Mouse (Mus musculus): ENCODE results near the gene Vwa5b1. TPM values are rescaled to one million over a fixed set of nuclear protein-coding genes. Genes with fewer than 3 reads are reported as not detected.

Vwa5b1 gene
- polyA plus RNA-seq, 1 experiment from 2014 or later = 0.43 TPM

DNA sequence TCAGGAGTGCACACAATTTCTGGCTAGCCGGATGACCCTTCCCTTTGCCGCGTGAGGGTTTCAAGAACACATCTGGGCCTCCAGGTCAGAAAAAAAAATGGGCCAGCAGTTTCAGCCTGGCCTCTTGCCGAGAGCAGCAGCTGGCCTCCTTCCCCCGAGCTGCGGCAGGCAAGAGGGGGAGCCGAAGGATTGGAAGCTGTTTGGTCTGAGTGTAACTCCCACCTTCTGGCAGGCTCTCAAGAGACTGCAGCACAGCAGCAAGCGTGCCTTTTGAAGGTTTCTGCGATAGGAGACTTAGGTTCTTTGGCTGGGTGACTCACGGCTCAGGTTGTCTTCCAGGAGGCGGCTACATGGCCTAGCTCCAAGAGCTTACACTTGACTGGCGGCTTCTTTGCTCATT is 92.5 kb downstream of the Vwa5b1 start:
- Histone ChIP-seq H3K4me3 (no peak overlapping the region), H3K4me1 (peaks cover 14% of the 10 kb centered on the region), H3K27me3 (ENCODE audit: poor library complexity, severe bottlenecking) (peaks cover 8% of the 10 kb centered on the region), H3K9me3 (no peaks in the 10 kb centered on the region), H3K36me3 (replicated peaks) (no peaks in the 10 kb centered on the region), H3K27ac (no peak overlapping the region)
- 72% methylated on average over 12 of the region's 12 CpGs for WGBS
- DNase-seq (ENCODE audit: extremely low spot score, low spot score) = no peak

DNA sequence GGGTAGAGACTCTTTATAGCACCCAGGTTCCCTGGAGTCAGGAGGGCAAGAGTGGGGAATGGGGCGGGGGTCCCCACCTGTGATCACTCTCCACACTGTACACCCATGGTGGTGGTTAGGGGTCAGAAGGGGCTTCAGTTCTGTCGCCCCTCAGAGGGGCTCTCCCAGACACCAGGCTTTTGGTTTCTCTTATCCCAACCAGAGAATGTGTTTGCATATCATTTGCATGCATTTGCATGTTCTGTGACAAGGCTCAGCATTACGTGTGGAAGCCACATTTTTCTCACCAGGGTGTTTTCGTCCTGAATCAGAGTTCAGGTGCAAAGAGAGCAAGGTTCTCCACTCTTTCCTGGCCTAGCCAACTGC is 97.6 kb downstream of the Vwa5b1 start:
- Histone ChIP-seq H3K27ac (no peak overlapping the region; the same call in 1 of the 2 replicates), H3K36me3 (replicated peaks) (no peaks in the 10 kb centered on the region), H3K9me3 (peaks cover 9% of the 10 kb centered on the region; the same call in 1 of the 2 replicates), H3K4me3 (no peak overlapping the region), H3K27me3 (ENCODE audit: poor library complexity, severe bottlenecking) (peaks cover 8% of the 10 kb centered on the region; the same call in 1 of the 2 replicates), H3K4me1 (peaks cover 18% of the 10 kb centered on the region)
- 67% methylated on average over 4 of the region's 4 CpGs for WGBS
- DNase-seq (ENCODE audit: extremely low spot score, low spot score) = no peak

GRCm38 (mm10) chr4:138537210-138538083 is 98.2 kb downstream of the Vwa5b1 start:
- WGBS = 33% methylated on average over 10 of the region's 10 CpGs
- H3K27ac ChIP-seq = no peak overlapping the region
- DNase-seq (ENCODE audit: extremely low spot score, low spot score) = peak; percentile 64

DNA sequence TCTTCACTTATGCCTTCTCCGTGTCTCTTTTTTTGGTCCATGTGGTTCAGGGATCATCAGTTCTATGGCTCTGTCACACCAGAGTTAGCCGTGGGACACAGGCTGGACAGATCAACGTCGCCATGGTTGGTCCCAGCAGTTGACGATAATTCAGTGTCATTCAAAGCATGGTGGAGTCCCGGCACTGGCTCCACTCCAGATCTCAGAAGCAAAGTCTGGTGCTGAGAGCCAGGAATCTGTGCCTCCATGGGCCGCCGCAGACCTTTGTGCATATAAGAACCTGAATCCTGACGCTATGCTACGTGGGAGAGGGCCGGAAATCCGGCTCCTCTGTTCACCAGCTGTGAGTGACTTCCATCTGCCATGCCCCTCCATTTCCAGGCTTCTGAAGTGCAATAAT is 100.1 kb downstream of the Vwa5b1 start:
- H3K9me3 ChIP-seq = peaks cover 9% of the 10 kb centered on the region; the same call in 1 of the 2 replicates
- DNase-seq (ENCODE audit: extremely low spot score, low spot score) = no peak
- H3K27ac ChIP-seq = no peak overlapping the region
- no peaks in the 10 kb centered on the region for H3K36me3 ChIP-seq (replicated peaks)
- WGBS = 91% methylated on average over 12 of the region's 12 CpGs
- no peak overlapping the region for H3K4me3 ChIP-seq
- H3K27me3 ChIP-seq (ENCODE audit: poor library complexity, severe bottlenecking) = peaks cover 8% of the 10 kb centered on the region; the same call in 1 of the 2 replicates
- peaks cover 18% of the 10 kb centered on the region for H3K4me1 ChIP-seq

More at GRCm38 (mm10) chr4:138537210-138538083, 98.2 kb downstream of the Vwa5b1 start:
- Histone ChIP-seq H3K36me3 (replicated peaks) (no peaks in the 10 kb centered on the region), H3K4me3 (no peak overlapping the region), H3K9me3 (peaks cover 9% of the 10 kb centered on the region; the same call in 1 of the 2 replicates), H3K27me3 (ENCODE audit: poor library complexity, severe bottlenecking) (peaks cover 8% of the 10 kb centered on the region; the same call in 1 of the 2 replicates), H3K4me1 (peaks cover 18% of the 10 kb centered on the region)

DNA sequence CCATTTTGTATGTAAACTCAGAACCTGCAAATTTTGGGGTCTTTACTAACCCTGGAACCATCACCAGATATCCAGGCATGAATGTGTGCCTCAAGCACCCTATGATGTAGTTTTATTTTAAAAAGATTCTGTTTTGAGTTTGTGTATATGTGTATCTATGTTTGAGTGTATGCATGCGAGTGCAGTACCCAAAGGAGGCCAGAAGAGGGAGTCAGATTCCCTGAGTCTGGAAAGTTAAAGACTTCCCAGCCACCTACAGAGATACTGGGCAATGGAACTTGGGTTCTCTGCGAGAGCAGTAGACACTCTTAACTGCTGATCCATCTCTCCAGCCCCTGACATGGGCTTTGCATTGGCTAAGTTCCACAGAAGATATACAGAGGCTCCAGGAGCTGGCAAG is 101.8 kb downstream of the Vwa5b1 start:
- Histone ChIP-seq H3K4me3 (no peak overlapping the region), H3K36me3 (replicated peaks) (no peaks in the 10 kb centered on the region), H3K9me3 (peaks cover 9% of the 10 kb centered on the region; the same call in 1 of the 2 replicates), H3K27me3 (ENCODE audit: poor library complexity, severe bottlenecking) (peaks cover 8% of the 10 kb centered on the region; the same call in 1 of the 2 replicates), H3K27ac (no peak overlapping the region), H3K4me1 (peaks cover 18% of the 10 kb centered on the region)
- WGBS = 94% methylated on average over 2 of the region's 2 CpGs
- no peak for DNase-seq (ENCODE audit: extremely low spot score, low spot score)

DNA sequence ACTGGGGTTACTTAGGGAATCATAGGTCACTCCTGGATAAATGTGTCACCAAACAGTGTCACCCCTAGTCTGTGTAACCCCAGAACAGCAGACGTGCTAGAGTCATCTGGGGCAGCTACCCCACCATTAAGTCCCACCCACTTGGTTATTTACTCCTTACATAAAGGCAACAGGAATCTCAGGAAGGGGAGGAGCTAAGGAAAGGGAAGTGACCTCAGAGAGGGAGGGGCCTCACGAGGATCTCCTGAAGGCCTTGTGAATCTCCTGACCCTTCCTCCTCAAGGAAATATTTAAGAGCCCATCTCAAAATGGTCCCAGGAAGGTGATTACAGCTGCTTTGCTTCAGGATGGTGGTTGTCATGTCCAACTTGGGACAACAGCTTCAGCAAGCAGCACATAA is 103.9 kb downstream of the Vwa5b1 start:
- 88% methylated on average over 2 of the region's 2 CpGs for WGBS
- Histone ChIP-seq H3K27me3 (ENCODE audit: poor library complexity, severe bottlenecking) (peaks cover 8% of the 10 kb centered on the region; the same call in 1 of the 2 replicates), H3K9me3 (peaks cover 9% of the 10 kb centered on the region; the same call in 1 of the 2 replicates), H3K4me1 (peaks cover 2% of the 10 kb centered on the region), H3K27ac (no peak overlapping the region), H3K4me3 (no peak overlapping the region), H3K36me3 (replicated peaks) (no peaks in the 10 kb centered on the region)
- DNase-seq (ENCODE audit: extremely low spot score, low spot score) = no peak

- no peak for DNase-seq (ENCODE audit: extremely low spot score, low spot score)
- H3K27ac ChIP-seq = no peak overlapping the region
- H3K4me3 ChIP-seq = no peak overlapping the region
- H3K27me3 ChIP-seq (ENCODE audit: poor library complexity, severe bottlenecking) = 0 out of 2 replicates have a peak, but pooled peaks cover 6% of the 10 kb centered on the region
- H3K4me1 ChIP-seq = no peaks in the 10 kb centered on the region
- H3K36me3 ChIP-seq (replicated peaks) = no peaks in the 10 kb centered on the region
- 95% methylated on average over 6 of the region's 6 CpGs for WGBS
- H3K9me3 ChIP-seq = peaks cover 9% of the 10 kb centered on the region; the same call in 1 of the 2 replicates
Observed at GRCm38 (mm10) chr4:138530011-138530410, 105.7 kb downstream of the Vwa5b1 start.

DNA sequence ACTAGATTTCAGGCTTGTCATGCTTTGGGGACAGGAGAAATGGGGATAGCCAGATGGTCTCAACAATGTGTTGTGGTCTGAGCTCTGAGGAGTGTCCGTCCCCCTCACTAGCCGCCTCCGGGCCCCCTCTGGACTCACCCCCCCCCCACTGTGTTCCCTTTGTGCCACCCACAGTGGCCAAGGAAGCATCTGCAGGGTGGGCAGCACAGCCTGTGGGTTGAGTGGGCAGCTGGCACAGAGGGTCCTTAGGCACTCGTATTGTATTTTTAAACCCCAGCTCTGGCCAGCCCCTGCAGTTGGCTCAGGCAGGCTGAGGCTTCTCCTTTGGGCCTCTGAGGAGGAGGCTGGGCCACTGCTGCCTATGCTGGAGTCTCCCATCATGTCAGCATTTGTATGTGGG is 110.0 kb downstream of the Vwa5b1 start:
- Histone ChIP-seq H3K36me3 (replicated peaks) (no peaks in the 10 kb centered on the region), H3K4me1 (peaks cover 14% of the 10 kb centered on the region), H3K27me3 (ENCODE audit: poor library complexity, severe bottlenecking) (0 out of 2 replicates have a peak, but pooled peaks cover 6% of the 10 kb centered on the region), H3K27ac (0 out of 2 replicates have a peak overlapping the region, but pooled peaks have one; percentile 20), H3K4me3 (no peak overlapping the region), H3K9me3 (no peaks in the 10 kb centered on the region)
- 82% methylated on average over 4 of the region's 4 CpGs for WGBS
- no peak for DNase-seq (ENCODE audit: extremely low spot score, low spot score)

- DNase-seq (ENCODE audit: extremely low spot score, low spot score) = no peak
- no peaks in the 10 kb centered on the region for H3K9me3 ChIP-seq
- no peak overlapping the region for H3K27ac ChIP-seq
- H3K4me3 ChIP-seq = no peak overlapping the region
- peaks cover 14% of the 10 kb centered on the region for H3K4me1 ChIP-seq
- 0 out of 2 replicates have a peak, but pooled peaks cover 6% of the 10 kb centered on the region for H3K27me3 ChIP-seq (ENCODE audit: poor library complexity, severe bottlenecking)
- H3K36me3 ChIP-seq (replicated peaks) = no peaks in the 10 kb centered on the region
- 83% methylated on average over 9 of the region's 9 CpGs for WGBS
Observed at GRCm38 (mm10) chr4:138524769-138525168, 110.9 kb downstream of the Vwa5b1 start.

- no peaks in the 10 kb centered on the region for H3K9me3 ChIP-seq
- H3K36me3 ChIP-seq (replicated peaks) = no peaks in the 10 kb centered on the region
- H3K27me3 ChIP-seq (ENCODE audit: poor library complexity, severe bottlenecking) = 0 out of 2 replicates have a peak, but pooled peaks cover 6% of the 10 kb centered on the region
- WGBS = 67% methylated on average over 7 of the region's 7 CpGs
- peaks cover 14% of the 10 kb centered on the region for H3K4me1 ChIP-seq
- peak overlapping the region; percentile 35; the same call in 1 of the 2 replicates for H3K27ac ChIP-seq
- no peak for DNase-seq (ENCODE audit: extremely low spot score, low spot score)
- H3K4me3 ChIP-seq = no peak overlapping the region
Observed at GRCm38 (mm10) chr4:138523775-138524174, 111.9 kb downstream of the Vwa5b1 start.

GRCm38 (mm10) chr4:138522296-138522695 is 113.4 kb downstream of the Vwa5b1 start:
- no peak overlapping the region for H3K4me3 ChIP-seq
- H3K4me1 ChIP-seq = peaks cover 16% of the 10 kb centered on the region
- peak; percentile 52 for DNase-seq (ENCODE audit: extremely low spot score, low spot score)
- H3K27me3 ChIP-seq (ENCODE audit: poor library complexity, severe bottlenecking) = 0 out of 2 replicates have a peak, but pooled peaks cover 15% of the 10 kb centered on the region
- 11% methylated on average over 7 of the region's 7 CpGs for WGBS
- H3K9me3 ChIP-seq = no peaks in the 10 kb centered on the region
- H3K36me3 ChIP-seq (replicated peaks) = no peaks in the 10 kb centered on the region
- no peak overlapping the region for H3K27ac ChIP-seq

GRCm38 (mm10) chr4:138517153-138517789 is 118.4 kb downstream of the Vwa5b1 start:
- 46% methylated on average over 9 of the region's 9 CpGs for WGBS
- Histone ChIP-seq H3K4me1 (peaks cover 12% of the 10 kb centered on the region), H3K27me3 (ENCODE audit: poor library complexity, severe bottlenecking) (peaks cover 12% of the 10 kb centered on the region; the same call in 1 of the 2 replicates), H3K4me3 (no peak overlapping the region), H3K9me3 (no peaks in the 10 kb centered on the region), H3K36me3 (replicated peaks) (no peaks in the 10 kb centered on the region), H3K27ac (no peak overlapping the region)
- DNase-seq (ENCODE audit: extremely low spot score, low spot score) = no peak

All from forebrain, embryonic 10.5 days (tissue).